21 mouse cellular contexts compared by ENCODE assay signal in the genomic region with DNA sequence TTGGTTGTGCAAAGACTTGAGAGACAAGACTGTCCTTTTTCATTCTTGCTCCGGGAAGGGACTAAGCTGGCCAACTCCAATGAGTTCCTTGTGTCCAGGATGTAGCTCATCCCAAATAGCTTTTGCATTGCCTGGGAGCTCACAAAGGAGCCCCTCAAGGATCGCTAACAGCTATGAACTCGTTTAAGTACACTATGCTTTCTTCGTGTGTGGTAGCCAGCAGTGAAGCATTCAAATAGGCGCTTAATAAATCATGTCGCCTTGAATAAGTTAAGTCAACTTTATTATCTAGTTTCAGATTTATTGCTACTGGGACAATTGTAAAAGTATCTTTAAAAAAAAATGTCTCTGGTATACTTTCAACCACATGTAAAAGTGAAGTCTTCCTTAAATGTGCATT. TPM values are rescaled to one million over a fixed set of nuclear protein-coding genes. Genes with fewer than 3 reads are reported as not detected.
A peak's percentile ranks its signal among the peaks of the same experiment; 100 is the strongest.
DNase-seq lines count a peak whose midpoint lies in the region; ATAC-seq lines count a peak whose summit lies in the region.
"Had no signal": no experiment of that assay in that cellular context is flagged by ENCODE, and none has a peak within 500 bp of the region (broad histone marks: within the 10 kb centered on the region; RNA-seq: fewer than 3 reads in every experiment).

No protein-coding gene starts in this region.

- H3K4me3 ChIP-seq in hindbrain, embryonic 11.5 days (ENCODE audit: low read depth, low read length), result no peak overlapping the region
- H3K4me3 ChIP-seq in hindbrain, embryonic 13.5 days, result no peak overlapping the region
- no peak overlapping the region for H3K4me3 ChIP-seq in lung, embryonic 15.5 days
- no peak overlapping the region for H3K4me3 ChIP-seq in intestine, embryonic 16.5 days (ENCODE audit: low read length)
- no peak overlapping the region for H3K4me3 ChIP-seq in stomach, embryonic 16.5 days (replicated peaks; ENCODE audit: low read length)
- H3K4me3 ChIP-seq: hindbrain, embryonic 12.5 days; left cerebral cortex, adult 2 months; limb, embryonic 10.5 days had no signal

- no peak overlapping the region for H3K9ac ChIP-seq in hindbrain, embryonic 11.5 days (ENCODE audit: low read depth, low read length)
- no peak overlapping the region for H3K9ac ChIP-seq in hindbrain, embryonic 13.5 days
- H3K9ac ChIP-seq in lung, embryonic 15.5 days, result no peak overlapping the region
- no peak overlapping the region for H3K9ac ChIP-seq in intestine, embryonic 16.5 days (ENCODE audit: low read depth, low read length)
- no peak overlapping the region for H3K9ac ChIP-seq in stomach, embryonic 16.5 days (ENCODE audit: low read length)
- H3K9ac ChIP-seq: hindbrain, embryonic 12.5 days had no signal

- no peaks in the 10 kb centered on the region for H3K9me3 ChIP-seq in hindbrain, embryonic 11.5 days (ENCODE audit: control insufficient read depth, low read length)
- no peaks in the 10 kb centered on the region for H3K9me3 ChIP-seq in hindbrain, embryonic 13.5 days
- no peaks in the 10 kb centered on the region for H3K9me3 ChIP-seq in lung, embryonic 15.5 days
- no peaks in the 10 kb centered on the region for H3K9me3 ChIP-seq in intestine, embryonic 16.5 days (ENCODE audit: control insufficient read depth, low read length)
- no peaks in the 10 kb centered on the region for H3K9me3 ChIP-seq in stomach, embryonic 16.5 days (replicated peaks; ENCODE audit: control insufficient read depth, low read length)
- H3K9me3 ChIP-seq: hindbrain, embryonic 12.5 days; limb, embryonic 10.5 days had no signal

- no peak overlapping the region for H3K4me2 ChIP-seq in hindbrain, embryonic 11.5 days (replicated peaks; ENCODE audit: low read depth, low read length)
- H3K4me2 ChIP-seq in hindbrain, embryonic 13.5 days, result no peak overlapping the region
- no peak overlapping the region for H3K4me2 ChIP-seq in lung, embryonic 15.5 days
- H3K4me2 ChIP-seq in intestine, embryonic 16.5 days (ENCODE audit: low read depth, low read length), result no peak overlapping the region
- no peak overlapping the region for H3K4me2 ChIP-seq in stomach, embryonic 16.5 days (ENCODE audit: low read depth, low read length)
- H3K4me2 ChIP-seq: heart, embryonic 11.5 days; hindbrain, embryonic 12.5 days had no signal

- no peak for DNase-seq in hindbrain, embryonic 11.5 days (ENCODE audit: low spot score)
- DNase-seq in lung, postnatal 25 days (ENCODE audit: low spot score), result no peak
- no peak for DNase-seq in cerebellum, adult 9-11 months
- DNase-seq: adrenal gland, adult 8-10 months; cerebellum, adult 9-10 months; layer of hippocampus, adult 9-11 months; lung, adult 18-20 months; right cerebral cortex, postnatal 14 days; spleen, adult 18-20 months; thymus, adult 2 months had no signal

- ATAC-seq in hindbrain, embryonic 11.5 days (ENCODE audit: low FRiP score), result peak; percentile 70
- no peak for ATAC-seq in hindbrain, embryonic 13.5 days (ENCODE audit: low FRiP score)
- ATAC-seq in lung, embryonic 15.5 days (ENCODE audit: borderline replicate concordance, extremely low read depth, low FRiP score, low TSS enrichment), result peak; percentile 41; the same call in 1 of the 2 replicates
- ATAC-seq in intestine, embryonic 16.5 days, result no peak
- ATAC-seq in stomach, embryonic 16.5 days (ENCODE audit: insufficient read depth, low FRiP score), result 0 out of 2 replicates have a peak, but pooled peaks have one; percentile 14
- ATAC-seq: CD4-positive, CD25-positive, alpha-beta regulatory T cell, adult 4 months; inflammation-experienced regulatory T-cells, adult 6 months had no signal

- WGBS in hindbrain, embryonic 11.5 days, result 61% methylated on average over 6 of the region's 6 CpGs
- 54% methylated on average over 6 of the region's 6 CpGs for WGBS in hindbrain, embryonic 13.5 days
- 48% methylated on average over 6 of the region's 6 CpGs for WGBS in lung, embryonic 15.5 days
- WGBS in intestine, embryonic 16.5 days, result 39% methylated on average over 6 of the region's 6 CpGs
- WGBS in stomach, embryonic 16.5 days, result 49% methylated on average over 6 of the region's 6 CpGs

- no peaks in the 10 kb centered on the region for H3K27me3 ChIP-seq in hindbrain, embryonic 11.5 days (ENCODE audit: control insufficient read depth, insufficient read depth, low read length)
- no peaks in the 10 kb centered on the region for H3K27me3 ChIP-seq in hindbrain, embryonic 13.5 days
- no peaks in the 10 kb centered on the region for H3K27me3 ChIP-seq in lung, embryonic 15.5 days
- no peaks in the 10 kb centered on the region for H3K27me3 ChIP-seq in intestine, embryonic 16.5 days (replicated peaks; ENCODE audit: control insufficient read depth, insufficient read depth, low read length)
- H3K27me3 ChIP-seq in stomach, embryonic 16.5 days (ENCODE audit: control insufficient read depth, insufficient read depth, low read length), result no peaks in the 10 kb centered on the region
- H3K27me3 ChIP-seq: hindbrain, embryonic 12.5 days; Patski had no signal

- H3K36me3 ChIP-seq in hindbrain, embryonic 11.5 days (ENCODE audit: control insufficient read depth, insufficient read depth, low read length), result no peaks in the 10 kb centered on the region
- no peaks in the 10 kb centered on the region for H3K36me3 ChIP-seq in hindbrain, embryonic 13.5 days
- no peaks in the 10 kb centered on the region for H3K36me3 ChIP-seq in lung, embryonic 15.5 days
- H3K36me3 ChIP-seq in intestine, embryonic 16.5 days (ENCODE audit: control insufficient read depth, insufficient read depth, low read length), result no peaks in the 10 kb centered on the region
- H3K36me3 ChIP-seq in stomach, embryonic 16.5 days (ENCODE audit: control insufficient read depth, insufficient read depth, low read length), result no peaks in the 10 kb centered on the region
- H3K36me3 ChIP-seq: hindbrain, embryonic 12.5 days; limb, embryonic 10.5 days had no signal

- no peaks in the 10 kb centered on the region for H3K4me1 ChIP-seq in hindbrain, embryonic 11.5 days (replicated peaks; ENCODE audit: control insufficient read depth, insufficient read depth, low read length)
- H3K4me1 ChIP-seq in hindbrain, embryonic 13.5 days (replicated peaks), result no peaks in the 10 kb centered on the region
- peaks cover 13% of the 10 kb centered on the region for H3K4me1 ChIP-seq in lung, embryonic 15.5 days
- H3K4me1 ChIP-seq in intestine, embryonic 16.5 days (ENCODE audit: control insufficient read depth, insufficient read depth, low read length), result peaks cover 10% of the 10 kb centered on the region; the same call in 1 of the 2 replicates
- H3K4me1 ChIP-seq in stomach, embryonic 16.5 days (ENCODE audit: control insufficient read depth, insufficient read depth, low read length), result peaks cover 6% of the 10 kb centered on the region; the same call in 1 of the 2 replicates
- H3K4me1 ChIP-seq: hindbrain, embryonic 12.5 days had no signal

- H3K27ac ChIP-seq in hindbrain, embryonic 11.5 days (ENCODE audit: low read depth, low read length), result no peak overlapping the region
- H3K27ac ChIP-seq in hindbrain, embryonic 13.5 days, result no peak overlapping the region
- no peak overlapping the region for H3K27ac ChIP-seq in lung, embryonic 15.5 days
- H3K27ac ChIP-seq in intestine, embryonic 16.5 days (ENCODE audit: low read length), result peak overlapping the region; percentile 12; the same call in 1 of the 2 replicates
- H3K27ac ChIP-seq in stomach, embryonic 16.5 days (ENCODE audit: low read length), result peak overlapping the region; percentile 12
- H3K27ac ChIP-seq: hindbrain, embryonic 12.5 days; left cerebral cortex, adult 2 months; limb, embryonic 10.5 days had no signal

RNA-seq across cellular contexts. Expression of gene Zc3h15, which starts 37.5 kb away (rescaled TPM):
- 176 and 191 TPM in 2 replicates for polyA plus RNA-seq in hindbrain, embryonic 11.5 days (2014; fragmentation: Nextera tagmentation; extraction: Ambion mirVana)
- polyA plus RNA-seq in hindbrain, embryonic 13.5 days (2015; fragmentation: Nextera tagmentation; extraction: Ambion mirVana), result 210 and 215 TPM in 2 replicates
- polyA plus RNA-seq in lung, embryonic 15.5 days (2015; fragmentation: Nextera tagmentation; extraction: Ambion mirVana), result 99.7 and 106 TPM in 2 replicates
- polyA plus RNA-seq in intestine, embryonic 16.5 days (2015; fragmentation: Nextera tagmentation; extraction: Ambion mirVana), result 99.0 and 113 TPM in 2 replicates
- 111 and 120 TPM in 2 replicates for polyA plus RNA-seq in stomach, embryonic 16.5 days (2015; fragmentation: Nextera tagmentation; extraction: Ambion mirVana)

RNA-seq across cellular contexts. Expression of gene Itgav, which starts 42.4 kb away (rescaled TPM):
- 40.3 and 42.8 TPM in 2 replicates for polyA plus RNA-seq in hindbrain, embryonic 11.5 days (2014; fragmentation: Nextera tagmentation; extraction: Ambion mirVana)
- polyA plus RNA-seq in hindbrain, embryonic 13.5 days (2015; fragmentation: Nextera tagmentation; extraction: Ambion mirVana), result 20.1 and 27.2 TPM in 2 replicates
- 64.4 and 64.8 TPM in 2 replicates for polyA plus RNA-seq in lung, embryonic 15.5 days (2015; fragmentation: Nextera tagmentation; extraction: Ambion mirVana)
- 39.6 and 45.7 TPM in 2 replicates for polyA plus RNA-seq in intestine, embryonic 16.5 days (2015; fragmentation: Nextera tagmentation; extraction: Ambion mirVana)
- 76.8 and 77.2 TPM in 2 replicates for polyA plus RNA-seq in stomach, embryonic 16.5 days (2015; fragmentation: Nextera tagmentation; extraction: Ambion mirVana)

Comparison
In these comparisons a context has a peak if more than half of its experiments do, and no peak if none do; other contexts are left out.
1. ATAC-seq: peak in hindbrain, embryonic 11.5 days (single experiment), lung, embryonic 15.5 days (single experiment) and stomach, embryonic 16.5 days (single experiment); none in hindbrain, embryonic 13.5 days (single experiment) and intestine, embryonic 16.5 days (single experiment).
2. H3K27ac ChIP-seq: peak in intestine, embryonic 16.5 days (single experiment) and stomach, embryonic 16.5 days (single experiment); none in hindbrain, embryonic 11.5 days (single experiment), hindbrain, embryonic 13.5 days (single experiment) and lung, embryonic 15.5 days (single experiment).